Mouse (Mus musculus) CH12.LX (cell line): ENCODE measurements at regions not wholly inside any gene's neighbourhood (a gene's known extent, or its start where the extent isn't known, plus 50 kb on each side); places are given as distances from the start of the nearest gene placed in this dataset.
"Not testable (repeated sequence)": the region's sequence is repeated elsewhere in the genome, so short reads cannot be mapped to it uniquely, and the experiment has no call there.

Source experiments
- CTCF ChIP-seq, 2 experiments: IDR thresholded peaks in 1 of 2; conservative IDR thresholded peaks in 1 of 2; 2 replicates each; pipeline ENCODE4 v1.5.1; 2011 to 2012; ENCODE audit warnings: low read depth in 2 of 2, low read length in 2 of 2, improper control_type of control experiment in 1 of 2, inconsistent platforms in 1 of 2, mild to moderate bottlenecking in 1 of 2, moderate library complexity in 1 of 2
- ELF1 ChIP-seq: IDR thresholded peaks from 2 replicates; pipeline ENCODE4 v1.6.1; 2014; ENCODE audit warnings: low read depth, mild to moderate bottlenecking, inconsistent platforms, low read length, improper control_type of control experiment
- EP300 ChIP-seq: IDR thresholded peaks from 2 replicates; pipeline ENCODE4 v1.6.1; 2011; ENCODE audit warnings: low read length, improper control_type of control experiment
- ETS1 ChIP-seq: conservative IDR thresholded peaks from 2 replicates; pipeline ENCODE4 v1.6.1; 2012; ENCODE audit warnings: low read depth, mild to moderate bottlenecking, inconsistent platforms, low read length, improper control_type of control experiment, moderate library complexity
- JUN ChIP-seq: IDR thresholded peaks from 2 replicates; pipeline ENCODE4 v1.6.1; 2011; ENCODE audit warnings: low read depth, mild to moderate bottlenecking, low read length, improper control_type of control experiment, moderate library complexity; ENCODE audit not compliant: insufficient read depth
- KAT2A ChIP-seq: IDR thresholded peaks from 2 replicates; pipeline ENCODE4 v1.6.1; 2012; ENCODE audit warnings: low read length, improper control_type of control experiment, inconsistent platforms; ENCODE audit not compliant: insufficient replicate concordance
- MAZ ChIP-seq: IDR thresholded peaks from 2 replicates; pipeline ENCODE4 v1.6.1; 2012; ENCODE audit warnings: low read depth, mild to moderate bottlenecking, inconsistent platforms, low read length, improper control_type of control experiment, moderate library complexity
- NRF1 ChIP-seq: IDR thresholded peaks from 2 replicates; pipeline ENCODE4 v1.6.1; 2014; ENCODE audit warnings: low read depth, mild to moderate bottlenecking, inconsistent platforms, low read length, improper control_type of control experiment, moderate library complexity
- POLR2A ChIP-seq: IDR thresholded peaks from 2 replicates; pipeline ENCODE4 v1.6.1; 2011; ENCODE audit warnings: low read depth, mild to moderate bottlenecking, improper control_type of control experiment, low read length
- UBTF ChIP-seq: IDR thresholded peaks from 2 replicates; pipeline ENCODE4 v1.6.1; 2012; ENCODE audit warnings: low read depth, mild to moderate bottlenecking, inconsistent platforms, low read length, improper control_type of control experiment, moderate library complexity
- ZC3H11A ChIP-seq: IDR thresholded peaks from 2 replicates; pipeline ENCODE4 v1.6.1; 2012; ENCODE audit warnings: low read depth, mild to moderate bottlenecking, inconsistent platforms, low read length, improper control_type of control experiment
- ZKSCAN1 ChIP-seq: IDR thresholded peaks from 2 replicates; pipeline ENCODE4 v1.6.1; 2012; ENCODE audit warnings: low read depth, inconsistent platforms, low read length, improper control_type of control experiment, borderline replicate concordance
- ZMIZ1 ChIP-seq: IDR thresholded peaks from 2 replicates; pipeline ENCODE4 v1.6.1; 2012; ENCODE audit warnings: low read depth, mild to moderate bottlenecking, inconsistent platforms, low read length, improper control_type of control experiment
- ZNF384 ChIP-seq: IDR thresholded peaks from 2 replicates; pipeline ENCODE4 v1.6.1; 2012; ENCODE audit warnings: low read depth, low read length, improper control_type of control experiment, inconsistent platforms

DNA sequence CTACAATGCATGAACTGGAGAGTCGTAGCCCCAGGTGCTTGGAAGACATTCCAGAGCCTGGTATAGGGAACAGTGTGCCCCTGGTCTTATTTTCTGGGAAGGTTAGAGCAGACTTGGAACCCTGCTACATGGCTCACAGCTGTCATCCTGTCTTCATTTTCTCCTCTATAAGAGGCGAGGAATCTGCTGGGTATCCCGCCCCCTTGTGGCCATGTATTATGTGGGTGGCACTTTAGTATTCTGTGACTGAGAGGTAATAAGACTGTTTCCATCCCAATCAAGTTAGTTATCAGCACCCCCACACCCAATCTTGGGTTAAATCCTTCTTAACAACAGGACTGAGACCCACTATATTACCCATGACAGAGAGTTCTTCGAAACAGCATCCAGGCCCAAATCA, 69.4 kb upstream of the Erap1 start:
- TF ChIP-seq NRF1, KAT2A, ZNF384, ZC3H11A, UBTF, EP300, ZKSCAN1, MAZ, JUN, POLR2A, ELF1, ZMIZ1, ETS1: not testable (repeated sequence)
- TF ChIP-seq CTCF (conservative IDR thresholded peaks at IDR 0.05 in 1 of 2, IDR thresholded peaks at IDR 0.05 in 1 of 2; ENCODE audit: low read depth in 2 of 2, low read length in 2 of 2): peak in 1 of 2 experiments; percentile 55; a peak in 2 of 4 replicates
